Mouse (Mus musculus): Measurements from ENCODE around the gene Phf20.

DNA sequence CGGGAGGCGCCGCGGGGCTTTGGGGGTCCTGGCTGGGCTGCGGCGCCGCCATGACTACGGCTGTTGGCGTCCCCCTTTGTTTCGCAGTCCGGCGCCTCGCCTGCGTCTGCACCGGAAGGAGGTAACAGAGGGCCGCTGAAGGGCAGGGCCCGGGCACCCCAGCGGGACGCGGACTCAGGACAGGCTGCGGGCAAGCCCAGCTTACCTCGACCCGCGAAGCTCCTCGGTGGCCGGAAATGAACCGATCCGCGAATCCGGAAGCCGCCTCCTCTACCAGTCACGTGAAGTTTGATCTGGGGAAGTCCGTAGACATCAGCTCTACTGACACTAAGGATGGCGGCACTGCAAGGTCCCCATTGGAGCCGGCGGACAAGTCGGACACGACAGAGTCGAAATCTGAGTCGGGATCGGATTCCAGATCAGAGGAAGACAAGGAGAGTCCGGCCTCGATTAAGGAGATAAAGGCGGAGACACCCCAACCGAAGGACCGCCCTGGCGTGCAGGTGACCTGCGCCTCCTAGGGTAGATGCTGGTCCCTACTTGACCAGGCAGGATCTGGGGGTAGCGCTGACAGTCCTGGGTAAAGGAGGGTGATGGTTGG is 116.1 kb downstream of the Phf20 start, which contains the start of the genes Cnbd2 and Scand1:
- TF ChIP-seq GATA1 (IDR thresholded peaks at IDR 0.05; ENCODE audit: borderline replicate concordance, low read length) (no peak), FLI1 (IDR thresholded peaks at IDR 0.05; ENCODE audit: low read length) (no peak)
